Mouse (Mus musculus): Measurements from ENCODE around the gene Gm12216. TPM values are rescaled to one million over a fixed set of nuclear protein-coding genes. Genes with fewer than 3 reads are reported as not detected.

The Gm12216 gene
- polyA plus RNA-seq, 2 experiments, result 0.14 to 0.15 TPM

- Histone ChIP-seq H3K9ac (replicated peaks) (no peak overlapping the region), H3K4me1 (replicated peaks; ENCODE audit: control insufficient read depth in 2 of 2, insufficient read depth in 2 of 2, low read length in 1 of 2) (peaks cover 3 to 9% of the 10 kb centered on the region in 2 experiments; a peak in 3 of 4 replicates), H3K36me3 (replicated peaks; ENCODE audit: control insufficient read depth, insufficient read depth, low read depth) (0 out of 2 replicates have a peak, but pooled peaks cover 2% of the 10 kb centered on the region), H3K4me2 (ENCODE audit: low read depth) (no peak overlapping the region), H3K27ac (no peak overlapping the region), H3K4me3 (ENCODE audit: insufficient read depth in 1 of 2, low read depth in 2 of 2, low read length in 2 of 2) (no peak overlapping the region), H3K9me3 (ENCODE audit: control insufficient read depth, low read length) (no peaks in the 10 kb centered on the region), H3K27me3 (ENCODE audit: control insufficient read depth, insufficient read depth, low read length) (no peaks in the 10 kb centered on the region)
- DNase-seq (ENCODE audit: low read depth in 3 of 3, low spot score in 3 of 3) (no peak), ATAC-seq (ENCODE audit: insufficient read depth) (no peak)
- TF ChIP-seq EP300 (IDR thresholded peaks at IDR 0.05; ENCODE audit: low read depth), result no peak
- TF ChIP-seq CTCF (IDR thresholded peaks at IDR 0.05; ENCODE audit: low read depth), result no peak
- WGBS (ENCODE audit: insufficient replicate concordance), result 69% methylated on average over 4 of the region's 4 CpGs
Measured at GRCm38 (mm10) chr11:53781201-53781775, 77.8 kb downstream of the Gm12216 start.

DNA sequence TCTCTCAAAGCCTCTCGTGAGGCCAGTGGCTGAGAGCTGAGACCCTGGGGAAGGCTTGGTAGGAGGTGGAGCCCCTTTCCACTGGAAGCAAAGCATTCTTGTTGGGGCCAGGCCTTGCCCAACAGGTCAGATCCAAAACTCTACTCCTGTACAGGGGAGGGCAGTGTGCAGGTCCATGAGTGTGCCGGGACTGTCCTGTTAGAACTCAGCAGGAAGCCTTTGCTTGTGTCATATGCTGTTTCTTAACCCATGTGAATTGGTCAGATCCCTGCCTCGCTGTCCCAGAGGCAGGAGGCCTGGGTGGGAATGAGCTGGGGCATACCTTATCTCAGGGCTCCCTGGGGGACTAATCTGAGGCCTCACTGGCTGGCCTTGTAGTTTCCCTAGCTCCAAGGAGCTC lies 78.8 kb downstream of the Gm12216 start:
- 0 out of 2 replicates have a peak, but pooled peaks cover 3% of the 10 kb centered on the region for H3K36me3 ChIP-seq (replicated peaks; ENCODE audit: control insufficient read depth, insufficient read depth, low read depth)
- no peak overlapping the region for H3K4me3 ChIP-seq (ENCODE audit: insufficient read depth in 1 of 2, low read depth in 2 of 2, low read length in 2 of 2)
- H3K9me3 ChIP-seq (ENCODE audit: control insufficient read depth, low read length), result no peaks in the 10 kb centered on the region
- H3K27ac ChIP-seq, result no peak overlapping the region
- TF ChIP-seq EP300 (IDR thresholded peaks at IDR 0.05; ENCODE audit: low read depth) (no peak), CTCF (IDR thresholded peaks at IDR 0.05; ENCODE audit: low read depth) (no peak)
- H3K4me2 ChIP-seq (ENCODE audit: low read depth), result no peak overlapping the region
- H3K4me1 ChIP-seq (replicated peaks; ENCODE audit: control insufficient read depth in 2 of 2, insufficient read depth in 2 of 2, low read length in 1 of 2), result peaks cover 3 to 9% of the 10 kb centered on the region in 2 experiments; a peak in 3 of 4 replicates
- no peak for DNase-seq (ENCODE audit: low read depth in 3 of 3, low spot score in 3 of 3)
- H3K9ac ChIP-seq (replicated peaks), result no peak overlapping the region
- 56% methylated on average over 3 of the region's 3 CpGs for WGBS (ENCODE audit: insufficient replicate concordance)
- ATAC-seq (ENCODE audit: insufficient read depth), result no peak
- no peaks in the 10 kb centered on the region for H3K27me3 ChIP-seq (ENCODE audit: control insufficient read depth, insufficient read depth, low read length)

DNA sequence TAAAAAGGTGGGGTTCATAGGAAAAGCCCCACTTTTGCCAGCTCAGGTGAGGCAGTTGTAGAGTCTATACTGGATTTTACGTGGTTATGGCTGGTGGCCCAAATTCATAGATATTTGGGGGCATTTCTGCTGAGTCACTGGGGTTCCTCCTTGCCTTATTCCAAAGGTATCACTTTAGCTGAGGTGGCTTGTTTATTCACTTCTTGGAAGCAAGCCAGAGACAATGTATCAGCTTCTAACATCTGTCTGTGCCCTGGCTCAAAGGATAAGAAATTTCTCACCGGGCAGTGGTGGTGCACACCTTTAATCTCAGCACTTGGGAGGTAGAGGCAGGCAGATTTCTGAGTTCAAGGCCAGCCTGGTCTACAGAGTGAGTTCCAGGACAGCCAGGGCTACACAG lies 79.2 kb downstream of the Gm12216 start:
- H3K4me3 ChIP-seq (ENCODE audit: insufficient read depth in 1 of 2, low read depth in 2 of 2, low read length in 2 of 2), result no peak overlapping the region
- H3K36me3 ChIP-seq (replicated peaks; ENCODE audit: control insufficient read depth, insufficient read depth, low read depth), result 0 out of 2 replicates have a peak, but pooled peaks cover 3% of the 10 kb centered on the region
- no peaks in the 10 kb centered on the region for H3K27me3 ChIP-seq (ENCODE audit: control insufficient read depth, insufficient read depth, low read length)
- no peak overlapping the region for H3K27ac ChIP-seq
- H3K9ac ChIP-seq (replicated peaks), result no peak overlapping the region
- WGBS (ENCODE audit: insufficient replicate concordance), result 19% methylated on average over 2 of the region's 2 CpGs
- no peak overlapping the region for H3K4me2 ChIP-seq (ENCODE audit: low read depth)
- TF ChIP-seq EP300 (IDR thresholded peaks at IDR 0.05; ENCODE audit: low read depth) (no peak), CTCF (IDR thresholded peaks at IDR 0.05; ENCODE audit: low read depth) (no peak)
- peaks cover 3 to 9% of the 10 kb centered on the region in 2 experiments; a peak in 3 of 4 replicates for H3K4me1 ChIP-seq (replicated peaks; ENCODE audit: control insufficient read depth in 2 of 2, insufficient read depth in 2 of 2, low read length in 1 of 2)
- H3K9me3 ChIP-seq (ENCODE audit: control insufficient read depth, low read length), result no peaks in the 10 kb centered on the region
- DNase-seq (ENCODE audit: low read depth in 3 of 3, low spot score in 3 of 3), result no peak
- ATAC-seq (ENCODE audit: insufficient read depth), result no peak

DNA sequence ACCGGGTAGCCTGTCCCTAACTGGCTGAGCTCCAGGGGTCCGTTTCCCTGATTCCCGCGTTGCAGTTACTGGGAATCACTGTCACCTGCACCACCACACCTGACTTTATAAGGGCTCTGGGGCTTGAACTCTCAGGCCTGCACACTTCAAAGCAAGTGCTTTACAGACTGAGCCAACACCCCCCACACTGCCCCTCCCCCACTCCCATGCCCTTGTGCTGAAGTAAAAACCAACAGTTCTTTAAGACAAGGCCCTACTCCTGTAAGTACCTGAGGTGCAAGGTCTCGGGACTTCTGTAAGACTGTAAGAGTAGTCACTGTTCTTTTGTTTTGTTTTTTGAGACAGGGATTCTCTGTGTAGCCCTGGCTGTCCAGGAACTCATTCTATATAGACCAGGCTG lies 80.6 kb downstream of the Gm12216 start:
- Histone ChIP-seq H3K4me1 (replicated peaks; ENCODE audit: control insufficient read depth in 2 of 2, insufficient read depth in 2 of 2, low read length in 1 of 2) (peaks cover 3 to 9% of the 10 kb centered on the region in 2 experiments; a peak in 3 of 4 replicates), H3K9ac (replicated peaks) (no peak overlapping the region), H3K27me3 (ENCODE audit: control insufficient read depth, insufficient read depth, low read length) (no peaks in the 10 kb centered on the region), H3K36me3 (replicated peaks; ENCODE audit: control insufficient read depth, insufficient read depth, low read depth) (0 out of 2 replicates have a peak, but pooled peaks cover 3% of the 10 kb centered on the region), H3K9me3 (ENCODE audit: control insufficient read depth, low read length) (no peaks in the 10 kb centered on the region), H3K4me3 (ENCODE audit: insufficient read depth in 1 of 2, low read depth in 2 of 2, low read length in 2 of 2) (no peak overlapping the region), H3K4me2 (ENCODE audit: low read depth) (no peak overlapping the region), H3K27ac (no peak overlapping the region)
- WGBS (ENCODE audit: insufficient replicate concordance), result 71% methylated on average over 5 of the region's 5 CpGs
- TF ChIP-seq EP300 (IDR thresholded peaks at IDR 0.05; ENCODE audit: low read depth), result no peak
- TF ChIP-seq CTCF (IDR thresholded peaks at IDR 0.05; ENCODE audit: low read depth), result no peak
- DNase-seq (ENCODE audit: low read depth in 3 of 3, low spot score in 3 of 3) (no peak), ATAC-seq (ENCODE audit: insufficient read depth) (no peak)

DNA sequence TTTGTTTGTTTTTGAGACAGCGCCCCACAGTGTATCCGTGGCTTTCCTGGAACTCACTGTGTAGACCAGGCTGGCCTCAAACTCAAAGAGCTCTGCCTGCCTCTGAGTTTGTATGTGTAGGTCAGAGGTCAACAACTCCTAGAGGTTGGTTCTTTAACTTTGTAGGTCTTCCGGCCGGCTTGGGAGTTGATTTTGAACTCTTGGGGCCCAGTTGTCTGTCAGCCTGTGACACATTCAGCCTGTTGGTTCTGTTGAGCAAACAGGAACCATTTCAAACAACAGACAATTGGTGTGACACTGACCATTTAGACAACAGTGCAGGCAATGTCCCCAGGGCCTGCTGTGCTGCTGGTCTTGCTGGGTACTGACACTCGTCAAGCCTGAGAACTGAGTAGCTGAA lies 81.3 kb downstream of the Gm12216 start:
- ATAC-seq (ENCODE audit: insufficient read depth) (no peak), DNase-seq (ENCODE audit: low read depth in 3 of 3, low spot score in 3 of 3) (no peak)
- Histone ChIP-seq H3K36me3 (replicated peaks; ENCODE audit: control insufficient read depth, insufficient read depth, low read depth) (0 out of 2 replicates have a peak, but pooled peaks cover 3% of the 10 kb centered on the region), H3K4me3 (ENCODE audit: insufficient read depth in 1 of 2, low read depth in 2 of 2, low read length in 2 of 2) (no peak overlapping the region), H3K9me3 (ENCODE audit: control insufficient read depth, low read length) (no peaks in the 10 kb centered on the region), H3K9ac (replicated peaks) (no peak overlapping the region), H3K4me1 (replicated peaks; ENCODE audit: control insufficient read depth in 2 of 2, insufficient read depth in 2 of 2, low read length in 1 of 2) (peaks cover 3 to 9% of the 10 kb centered on the region in 2 experiments; a peak in 3 of 4 replicates), H3K27me3 (ENCODE audit: control insufficient read depth, insufficient read depth, low read length) (no peaks in the 10 kb centered on the region), H3K27ac (no peak overlapping the region), H3K4me2 (ENCODE audit: low read depth) (no peak overlapping the region)
- TF ChIP-seq CTCF (IDR thresholded peaks at IDR 0.05; ENCODE audit: low read depth), result no peak
- TF ChIP-seq EP300 (IDR thresholded peaks at IDR 0.05; ENCODE audit: low read depth), result no peak
- WGBS (ENCODE audit: insufficient replicate concordance), result 73% methylated on average over 5 of the region's 5 CpGs

All from liver, embryonic 14.5 days (tissue).